Mouse (Mus musculus): ENCODE measurements at regions not wholly inside any gene's neighbourhood (a gene's known extent, or its start where the extent isn't known, plus 50 kb on each side); places are given as distances from the start of the nearest gene placed in this dataset.

- TF ChIP-seq CTCF (IDR thresholded peaks at IDR 0.05; ENCODE audit: extremely low read depth, insufficient read length, insufficient replicate concordance, low read depth, low read length) (no peak), POLR2A (IDR thresholded peaks at IDR 0.05; ENCODE audit: low read depth, low read length) (no peak)
Measured at GRCm38 (mm10) chr11:20937942-20938341, 107.1 kb upstream of the Lgalsl start.
